In genomic region chr9:41004415-41004814, GRCm38 (mm10) we compare ENCODE assay signal across 33 mouse cellular contexts. TPM values are rescaled to one million over a fixed set of nuclear protein-coding genes. Genes with fewer than 3 reads are reported as not detected.
DNase-seq lines count a peak whose midpoint lies in the region; ATAC-seq lines count a peak whose summit lies in the region.
"Had no signal": no experiment of that assay in that cellular context is flagged by ENCODE, and none has a peak within 500 bp of the region (broad histone marks: within the 10 kb centered on the region; RNA-seq: fewer than 3 reads in every experiment).

Crtam (minus strand) TSS chr9:41004628.

- no peak within 1 kb of the TSS for H3K4me3 ChIP-seq in forebrain, embryonic 10.5 days
- no peak within 1 kb of the TSS for H3K4me3 ChIP-seq in forebrain, embryonic 15.5 days
- H3K4me3 ChIP-seq: gastrocnemius, adult 2 months; hindbrain, embryonic 12.5 days; intestine, embryonic 15.5 days; left cerebral cortex, adult 2 months; limb, embryonic 12.5 days; liver, embryonic 15.5 days; midbrain, embryonic 10.5 days; myocyte had no signal

- H3K9ac ChIP-seq in forebrain, embryonic 15.5 days (replicated peaks) = no peak within 1 kb of the TSS
- H3K9ac ChIP-seq: hindbrain, embryonic 12.5 days; intestine, embryonic 15.5 days; limb, embryonic 12.5 days; liver, embryonic 15.5 days; lung, embryonic 14.5 days had no signal

- H3K27ac ChIP-seq in forebrain, embryonic 10.5 days = 0 out of 2 replicates have a peak within 1 kb of the TSS, but pooled peaks have one; percentile 18
- no peak within 1 kb of the TSS for H3K27ac ChIP-seq in forebrain, embryonic 15.5 days (replicated peaks)
- H3K27ac ChIP-seq: gastrocnemius, adult 2 months; hindbrain, embryonic 12.5 days; hindbrain, postnatal 0 days; intestine, embryonic 15.5 days; left cerebral cortex, adult 2 months; limb, embryonic 12.5 days; liver, embryonic 15.5 days; midbrain, embryonic 10.5 days; stomach, postnatal 0 days had no signal

- no peak for DNase-seq in forebrain, embryonic 10.5 days (ENCODE audit: extremely low spot score, low spot score)
- peak; percentile 34 to 37 for DNase-seq in CD8-positive naive resting alpha-beta T cell, adult 2 months (ENCODE audit: low read depth in 2 of 2, low spot score in 2 of 2)
- DNase-seq in natural killer cell, adult 2 months (ENCODE audit: low spot score in 2 of 2) = peak; percentile 36 to 50
- peak; percentile 40 for DNase-seq in thymus, postnatal 4 days
- no peak for DNase-seq in adrenal gland, adult (ENCODE audit: inconsistent age in 2 of 2, low spot score in 1 of 2)
- no peak for DNase-seq in cerebellum, postnatal 36 days
- DNase-seq: adrenal gland, postnatal 25 days; cerebellum, adult 18-20 months; gastrocnemius, adult 2 months; gastrocnemius, postnatal 36 days; heart, adult 18-20 months; heart, postnatal 36 days; kidney, adult 9 months; kidney, postnatal 14 days; layer of hippocampus, adult 9-11 months; lung, embryonic 14.5 days; lung, postnatal 14 days had no signal

- H3K36me3 ChIP-seq in forebrain, embryonic 10.5 days (replicated peaks) = no peaks in the 10 kb centered on the region
- no peaks in the 10 kb centered on the region for H3K36me3 ChIP-seq in forebrain, embryonic 15.5 days
- H3K36me3 ChIP-seq: hindbrain, embryonic 12.5 days; intestine, embryonic 15.5 days; limb, embryonic 12.5 days; liver, embryonic 15.5 days; midbrain, embryonic 10.5 days had no signal

- no peak within 1 kb of the TSS for H3K4me2 ChIP-seq in forebrain, embryonic 15.5 days (replicated peaks)
- H3K4me2 ChIP-seq: heart, embryonic 11.5 days; hindbrain, embryonic 12.5 days; intestine, embryonic 15.5 days; limb, embryonic 12.5 days; liver, embryonic 15.5 days; lung, embryonic 14.5 days had no signal

- H3K9me3 ChIP-seq in forebrain, embryonic 10.5 days = no peaks in the 10 kb centered on the region
- H3K9me3 ChIP-seq in forebrain, embryonic 15.5 days = no peaks in the 10 kb centered on the region
- H3K9me3 ChIP-seq: hindbrain, embryonic 12.5 days; intestine, embryonic 15.5 days; limb, embryonic 12.5 days; liver, embryonic 15.5 days; midbrain, embryonic 10.5 days had no signal

- ATAC-seq in forebrain, embryonic 15.5 days (replicated peaks) = no peak
- ATAC-seq: forebrain, embryonic 14.5 days; hindbrain, postnatal 0 days; intestine, embryonic 15.5 days; midbrain, embryonic 16.5 days had no signal

- no peaks in the 10 kb centered on the region for H3K27me3 ChIP-seq in forebrain, embryonic 10.5 days (ENCODE audit: poor library complexity, severe bottlenecking)
- no peaks in the 10 kb centered on the region for H3K27me3 ChIP-seq in forebrain, embryonic 15.5 days
- H3K27me3 ChIP-seq: CH12.LX; hindbrain, embryonic 12.5 days; intestine, embryonic 15.5 days; limb, embryonic 12.5 days; liver, embryonic 15.5 days had no signal

- peaks cover 23% of the 10 kb centered on the region for H3K4me1 ChIP-seq in forebrain, embryonic 10.5 days
- peaks cover 12% of the 10 kb centered on the region; the same call in 1 of the 2 replicates for H3K4me1 ChIP-seq in forebrain, embryonic 15.5 days
- H3K4me1 ChIP-seq: hindbrain, embryonic 12.5 days; intestine, embryonic 15.5 days; liver, embryonic 15.5 days had no signal

- 77% methylated on average over 4 of the region's 4 CpGs for WGBS in forebrain, embryonic 10.5 days
- 71% methylated on average over 4 of the region's 4 CpGs for whole genome bisulfite sequencing in forebrain, embryonic 15.5 days

RNA-seq across cellular contexts. Expression of gene Crtam, which starts in this region (rescaled TPM):
- polyA plus RNA-seq in forebrain, embryonic 10.5 days (2016; fragmentation: Nextera tagmentation; extraction: Ambion mirVana) = 0.10 TPM in 1 of 2 replicates, not detected in the other
- polyA plus RNA-seq in forebrain, embryonic 15.5 days (2015; fragmentation: Nextera tagmentation; extraction: Ambion mirVana) = not detected in 2 replicates
- polyA plus RNA-seq: embryonic facial prominence, embryonic 11.5 days; liver, adult 2 months; liver, embryonic 15.5 days; midbrain, embryonic 10.5 days; stomach, postnatal 0 days had no signal

Comparison
In these comparisons a context has a peak if more than half of its experiments do, and no peak if none do; other contexts are left out.
1. DNase-seq: peak in CD8-positive naive resting alpha-beta T cell, adult 2 months (2 of 2), natural killer cell, adult 2 months (2 of 2) and thymus, postnatal 4 days (single experiment); none in forebrain, embryonic 10.5 days (single experiment), adrenal gland, adult (0 of 2) and cerebellum, postnatal 36 days (0 of 2).